Mouse (Mus musculus) hindbrain, embryonic 15.5 days (tissue): ENCODE data around the gene Calcr. TPM values are rescaled to one million over a fixed set of nuclear protein-coding genes. Genes with fewer than 3 reads are reported as not detected.
"Not testable (repeated sequence)": the region's sequence is repeated elsewhere in the genome, so short reads cannot be mapped to it uniquely, and the experiment has no call there.

Source experiments
- ATAC-seq: fragments of 200-750 bp; cut with Nextera tagmentation; 2 replicates; pipeline ENCODE4 v1.8.0; 2017; ENCODE audit warnings: low read depth, moderate number of reproducible peaks, moderate TSS enrichment; ENCODE audit not compliant: low FRiP score
- H3K27ac ChIP-seq: fragments of 300-500 bp; sonication (generic); replicated peaks from 2 replicates; pipeline ENCODE4 v1.5.1; 2015; ENCODE audit warnings: mild to moderate bottlenecking, inconsistent platforms
- H3K27me3 ChIP-seq: fragments of 300-500 bp; sonication (generic); 2 replicates; pipeline ENCODE4 v1.6.1; 2015; ENCODE audit warnings: control low read depth, inconsistent platforms
- H3K36me3 ChIP-seq: fragments of 300-500 bp; sonication (generic); 2 replicates; pipeline ENCODE4 v1.6.1; 2015; ENCODE audit warnings: control low read depth, inconsistent platforms
- H3K4me1 ChIP-seq: fragments of 300-500 bp; sonication (generic); replicated peaks from 2 replicates; pipeline ENCODE4 v1.6.1; 2015; ENCODE audit warnings: control low read depth, inconsistent platforms
- H3K4me2 ChIP-seq: fragments of 300-500 bp; sonication (generic); 2 replicates; pipeline ENCODE4 v1.6.1; 2015; ENCODE audit warnings: moderate library complexity, mild to moderate bottlenecking, inconsistent platforms
- H3K4me3 ChIP-seq: fragments of 300-500 bp; sonication (generic); 2 replicates; pipeline ENCODE4 v1.5.1; 2015; ENCODE audit warnings: mild to moderate bottlenecking, inconsistent platforms
- H3K9ac ChIP-seq: fragments of 300-500 bp; sonication (generic); 2 replicates; pipeline ENCODE4 v1.6.1; 2015; ENCODE audit warnings: inconsistent platforms
- H3K9me3 ChIP-seq: fragments of 300-500 bp; sonication (generic); 2 replicates; pipeline ENCODE4 v1.6.1; 2016; ENCODE audit warnings: control low read depth, inconsistent platforms
- WGBS: fragments of 180-500 bp; shearing (Covaris S2); methylation state at CpG from one replicate; pipeline ENCODE4 v1.1.7; 2015; 5-methylcytosine and 5-hydroxymethylcytosine counted together
- microRNA counts: library from miRNA; unstranded; fragments of <30 nt; microRNA quantifications from one replicate; lab custom pipeline; 2016
- microRNA-seq: library from miRNA; unstranded; fragments of <30 nt; microRNA quantifications from one replicate; pipeline ENCODE4, GENCODE M21; 2016
- polyA plus RNA-seq: library from polyadenylated mRNA; unstranded; fragments of >200 nt; fragmentation: Nextera tagmentation; extraction: Ambion mirVana; gene quantifications from 2 replicates; pipeline ENCODE4 v1.2.1, GENCODE M21; 2015

Gene Calcr
- polyA plus RNA-seq, 1 experiment from 2014 or later = 7.3 TPM

- no peaks in the 10 kb centered on the region for H3K36me3 ChIP-seq
- no peak overlapping the region for H3K4me2 ChIP-seq
- H3K9me3 ChIP-seq = no peaks in the 10 kb centered on the region
- ATAC-seq = no peak
- H3K4me1 ChIP-seq = no peaks in the 10 kb centered on the region
- no peak overlapping the region for H3K27ac ChIP-seq
- WGBS = 23% methylated on average over 2 of the region's 2 CpGs
- no peaks in the 10 kb centered on the region for H3K27me3 ChIP-seq
- H3K9ac ChIP-seq = no peak overlapping the region
- no peak overlapping the region for H3K4me3 ChIP-seq
Observed at GRCm38 (mm10) chr6:3677806-3678205, 86.7 kb downstream of the Calcr start.

DNA sequence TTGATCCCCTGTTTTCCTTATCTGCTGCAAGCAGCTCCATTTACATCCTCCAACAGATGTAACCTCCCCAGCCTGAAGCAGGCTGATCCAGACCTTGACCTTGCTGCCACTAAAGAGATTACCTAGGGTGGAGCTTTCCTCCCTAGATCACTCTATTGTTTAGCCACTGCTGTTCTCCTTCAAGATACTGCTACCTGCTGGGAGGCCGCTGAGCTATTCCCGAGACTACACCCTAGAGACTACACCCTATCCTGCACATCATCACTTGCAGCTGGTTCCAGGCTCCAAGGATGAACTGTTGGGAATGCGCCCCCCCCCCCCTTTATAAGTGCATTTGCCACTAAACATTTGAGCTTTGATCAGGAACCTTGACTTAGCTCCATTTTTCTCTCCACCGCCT is 92.6 kb downstream of the Calcr start:
- 88% methylated on average over 4 of the region's 4 CpGs for WGBS

DNA sequence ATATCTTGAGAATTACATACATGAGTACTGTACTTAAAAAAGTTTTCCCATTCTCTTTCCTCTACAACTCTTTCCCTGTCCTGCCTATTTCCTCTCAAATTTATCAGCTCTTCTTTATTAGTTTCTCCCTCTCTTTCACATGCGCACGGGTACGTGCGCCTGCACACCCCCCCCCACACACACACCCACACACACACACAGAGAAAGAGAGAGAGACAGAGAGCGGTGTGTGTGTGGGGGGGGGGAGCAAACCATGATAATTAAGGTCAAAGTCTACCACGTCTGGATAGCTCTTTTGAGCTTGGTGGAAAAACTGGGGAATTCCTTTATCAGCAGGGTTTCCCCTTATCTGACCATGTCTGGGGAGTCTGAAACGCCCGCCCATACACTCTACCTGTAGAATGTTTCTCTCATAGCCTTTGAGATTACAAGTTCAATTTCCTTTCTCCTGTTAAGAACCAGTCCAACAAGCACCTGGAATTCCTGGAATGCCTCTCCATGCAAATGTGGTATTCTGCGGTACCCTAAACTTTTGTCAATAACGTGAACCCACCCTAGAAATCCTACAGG is 100.3 kb downstream of the Calcr start:
- H3K4me1 ChIP-seq = no peaks in the 10 kb centered on the region
- no peak overlapping the region for H3K27ac ChIP-seq
- no peak overlapping the region for H3K4me2 ChIP-seq
- H3K9me3 ChIP-seq = no peaks in the 10 kb centered on the region
- no peak for ATAC-seq
- H3K27me3 ChIP-seq = no peaks in the 10 kb centered on the region
- WGBS = 82% methylated on average over 10 of the region's 10 CpGs
- no peak overlapping the region for H3K9ac ChIP-seq
- no peaks in the 10 kb centered on the region for H3K36me3 ChIP-seq
- no peak overlapping the region for H3K4me3 ChIP-seq

More for the DNA sequence above, 92.6 kb downstream of the Calcr start:
- not testable (repeated sequence) for H3K27ac ChIP-seq, H3K4me2 ChIP-seq, ATAC-seq, H3K27me3 ChIP-seq, H3K4me3 ChIP-seq, H3K9me3 ChIP-seq, H3K36me3 ChIP-seq, H3K4me1 ChIP-seq, H3K9ac ChIP-seq

DNA sequence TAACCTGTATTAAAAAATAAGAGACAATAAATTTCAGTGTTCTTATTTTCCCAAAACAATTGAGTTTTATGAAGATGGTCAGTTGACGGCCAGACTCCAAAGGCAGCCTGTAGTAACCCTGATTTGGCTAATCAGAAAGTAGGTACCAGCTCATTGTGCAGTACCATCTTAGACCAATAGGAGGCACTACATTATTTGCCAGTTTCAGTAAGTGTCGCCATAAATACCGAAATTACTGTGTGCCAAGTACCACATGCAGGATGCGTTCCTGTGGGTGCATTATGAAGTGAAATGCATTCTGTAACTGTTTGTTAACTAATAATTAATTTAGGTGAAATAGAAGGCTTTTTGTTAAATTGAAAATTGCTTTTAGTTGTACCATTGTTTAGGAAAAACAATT is 106.1 kb downstream of the Calcr start:
- ATAC-seq = no peak
- no peak overlapping the region for H3K9ac ChIP-seq
- no peaks in the 10 kb centered on the region for H3K9me3 ChIP-seq
- H3K36me3 ChIP-seq = no peaks in the 10 kb centered on the region
- H3K27me3 ChIP-seq = no peaks in the 10 kb centered on the region
- WGBS = 94% methylated on average over 4 of the region's 4 CpGs
- no peak overlapping the region for H3K27ac ChIP-seq
- no peak overlapping the region for H3K4me3 ChIP-seq
- H3K4me2 ChIP-seq = no peak overlapping the region
- H3K4me1 ChIP-seq = no peaks in the 10 kb centered on the region

MicroRNAs encoded within 50 kb of the gene (microRNA counts, 519-probe panel; counts per million panel counts)
- not detected for microRNA mmu-miR-489 (lab: Ali Mortazavi, UCI)
- microRNA mmu-miR-653 (lab: Ali Mortazavi, UCI) = not detected

Small RNA genes lying within 50 kb of the gene (microRNA-seq; reads per million reads assigned to microRNA genes)
- 1.1 reads per million for gene Mir489
- gene Mir653 = 3.7 reads per million, percentile 15 among the genes with 10 or more reads in this experiment

Other genes starting within 250 kb of the Calcr start
- 0.41 and 0.51 TPM in 2 replicates for gene Tfpi2, start 224.2 kb upstream of the Calcr start, polyA plus RNA-seq
- not detected in 2 replicates for gene Gngt1, start 229.1 kb upstream of the Calcr start, polyA plus RNA-seq
- 28.0 and 33.4 TPM in 2 replicates for gene Gng11, start 239.2 kb upstream of the Calcr start, polyA plus RNA-seq